In genomic region chr10:43739718-43740117, GRCm38 (mm10) we compare ENCODE assay signal across 9 mouse cellular contexts.
DNase-seq lines count a peak whose midpoint lies in the region; ATAC-seq and TF ChIP-seq lines count a peak whose summit lies in the region.
"Had no signal": no experiment of that assay in that cellular context is flagged by ENCODE, and none has a peak within 500 bp of the region (broad histone marks: within the 10 kb centered on the region; RNA-seq: fewer than 3 reads in every experiment).

No protein-coding gene starts in this region.

- no peak overlapping the region for H3K9ac ChIP-seq in limb, embryonic 14.5 days (ENCODE audit: low read depth, low read length, severe bottlenecking)

- peak overlapping the region; percentile 28 for H3K4me2 ChIP-seq in limb, embryonic 14.5 days (replicated peaks; ENCODE audit: low read depth, low read length, severe bottlenecking)

- H3K36me3 ChIP-seq in spleen, adult 2 months (ENCODE audit: control insufficient read depth, insufficient read depth, low read length) = no peaks in the 10 kb centered on the region
- H3K36me3 ChIP-seq in limb, embryonic 14.5 days (ENCODE audit: control insufficient read depth, insufficient read depth, low read length) = no peaks in the 10 kb centered on the region

- TF ChIP-seq CTCF in spleen, adult 2 months (IDR thresholded peaks at IDR 0.05; ENCODE audit: extremely low read depth, insufficient read depth, insufficient read length, insufficient replicate concordance) = no peak

- no peaks in the 10 kb centered on the region for H3K9me3 ChIP-seq in limb, embryonic 14.5 days (ENCODE audit: control insufficient read depth, low read length)

- no peaks in the 10 kb centered on the region for H3K27me3 ChIP-seq in spleen, adult 2 months (ENCODE audit: control insufficient read depth, insufficient read depth, low read length)
- H3K27me3 ChIP-seq in limb, embryonic 14.5 days (ENCODE audit: control insufficient read depth, insufficient read depth, low read length) = no peaks in the 10 kb centered on the region

- no peak for ATAC-seq in limb, embryonic 14.5 days (ENCODE audit: low FRiP score, low read depth)
- ATAC-seq in megakaryocyte progenitor cell, adult 5-6 weeks (replicated peaks; ENCODE audit: poor library complexity) = no peak

- peak overlapping the region; percentile 9 for H3K27ac ChIP-seq in spleen, adult 2 months (ENCODE audit: insufficient read depth, low read length)
- H3K27ac ChIP-seq in limb, embryonic 14.5 days (replicated peaks; ENCODE audit: low read depth, low read length) = peak overlapping the region; percentile 66

- WGBS in spleen, adult 2 months = 26% methylated on average over 8 of the region's 8 CpGs
- WGBS in limb, embryonic 14.5 days = 38% methylated on average over 8 of the region's 8 CpGs

- peaks cover 30% of the 10 kb centered on the region for H3K4me1 ChIP-seq in spleen, adult 2 months (ENCODE audit: control insufficient read depth, insufficient read depth, insufficient read length)
- H3K4me1 ChIP-seq in limb, embryonic 14.5 days (ENCODE audit: control insufficient read depth, insufficient read depth, low read length) = peaks cover 21% of the 10 kb centered on the region

- TF ChIP-seq POLR2A in spleen, adult 2 months (IDR thresholded peaks at IDR 0.05; ENCODE audit: low read depth, low read length) = no peak
- no peak for TF ChIP-seq POLR2A in limb, embryonic 14.5 days (IDR thresholded peaks at IDR 0.05; ENCODE audit: borderline replicate concordance, extremely low read depth, insufficient read depth, insufficient read length)

- peak; percentile 42 for DNase-seq in embryo, embryonic 10 days (ENCODE audit: low spot score)
- DNase-seq in embryo, embryonic 10.5 days (ENCODE audit: low spot score) = no peak
- no peak for DNase-seq in spleen, adult 2 months (ENCODE audit: low read depth in 1 of 2, low spot score in 2 of 2)
- no peak for DNase-seq in spleen, postnatal 4 days (ENCODE audit: low spot score in 2 of 2)
- DNase-seq in limb, embryonic 14.5 days (ENCODE audit: low spot score) = no peak
- DNase-seq in thymus, postnatal 36 days = peak; percentile 47 to 61
- DNase-seq in right cerebral cortex, postnatal 36 days (ENCODE audit: low spot score in 2 of 2) = no peak
- DNase-seq: kidney, postnatal 14 days had no signal

- H3K4me3 ChIP-seq in spleen, adult 2 months (ENCODE audit: extremely low read depth, insufficient read depth, insufficient read length) = no peak overlapping the region
- H3K4me3 ChIP-seq in limb, embryonic 14.5 days (replicated peaks; ENCODE audit: low read length) = no peak overlapping the region

Comparison
In these comparisons a context has a peak if more than half of its experiments do, and no peak if none do; other contexts are left out.
1. DNase-seq: peak in embryo, embryonic 10 days (single experiment) and thymus, postnatal 36 days (2 of 2); none in embryo, embryonic 10.5 days (single experiment), spleen, adult 2 months (0 of 2), spleen, postnatal 4 days (0 of 2), limb, embryonic 14.5 days (single experiment) and right cerebral cortex, postnatal 36 days (0 of 2).